Mouse (Mus musculus) layer of hippocampus, postnatal 10 days (tissue): Measurements from ENCODE around the gene Zfp661. TPM values are rescaled to one million over a fixed set of nuclear protein-coding genes. Genes with fewer than 3 reads are reported as not detected.
A peak's percentile ranks its signal among the peaks of the same experiment; 100 is the strongest.
"Not testable (repeated sequence)": the region's sequence is repeated elsewhere in the genome, so short reads cannot be mapped to it uniquely, and the experiment has no call there.

Source experiments
- DNase-seq, 2 experiments: peaks; one replicate each; pipeline ENCODE4 v3.0.0; 2021; ENCODE audit warnings: low spot score in 2 of 2
- long read RNA-seq: library from polyadenylated mRNA; stranded (forward); transcript quantifications from one replicate; pipeline ENCODE4 v2.0.0, GENCODE M21; 2023
- total RNA-seq, 2 experiments: library from RNA; stranded (reverse); gene quantifications; 2 replicates each; pipeline ENCODE4 v1.2.3; 2021

Zfp661 gene
- total RNA-seq: 1 to 10 TPM; 8.4 to 9.7 TPM
- long read RNA-seq, partial matches to known transcripts: 0 of 4 reads
- long read RNA-seq, other reads (novel, unspliced or antisense): 1 of 4 reads

DNA sequence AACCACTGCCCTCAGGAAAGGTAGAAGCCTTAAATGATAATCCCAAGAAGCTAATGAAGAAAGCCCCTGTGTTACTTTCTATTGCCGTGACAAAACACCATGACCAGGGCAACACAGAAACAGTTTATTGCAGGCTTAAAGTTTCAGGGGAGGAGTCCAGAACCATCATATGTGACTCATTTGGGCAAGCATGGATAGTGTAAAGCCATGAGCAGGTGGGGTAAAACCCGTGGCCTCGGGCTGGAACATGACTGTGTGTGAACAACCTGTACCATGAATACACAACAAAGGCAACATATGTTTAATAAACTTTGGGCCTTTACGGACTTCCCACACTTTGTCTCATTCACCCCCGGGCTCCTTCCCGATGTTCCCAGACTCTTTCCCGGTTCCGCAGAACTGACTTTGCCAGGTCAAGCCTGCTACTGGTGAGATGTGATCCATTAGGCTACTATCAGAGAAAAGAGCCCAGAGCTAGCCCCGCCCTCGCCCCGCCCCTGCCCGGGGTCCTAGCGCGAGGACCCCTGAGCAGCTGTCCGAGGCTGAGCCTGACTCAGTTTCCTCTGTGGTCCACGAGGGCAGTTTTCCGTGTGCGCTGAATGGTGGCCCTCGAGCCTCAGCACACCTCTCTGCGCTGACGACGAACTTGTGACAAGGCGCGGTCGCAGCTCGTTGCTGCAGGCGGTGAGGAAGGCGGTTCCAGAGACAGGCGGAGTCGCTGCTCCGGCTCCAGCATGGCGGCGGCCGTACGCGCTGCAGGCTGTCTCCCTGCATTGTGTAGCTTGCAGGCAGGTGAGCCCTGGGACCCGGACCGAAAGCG lies at the start of gene Zfp661, which contains the start of gene Mrps5:
Gene Zfp661, minus strand, starts transcription at position 401 of the 820 bp plus-strand sequence.
Gene Mrps5, plus strand, starts transcription at position 529 of the 820 bp plus-strand sequence.
- peak; percentile 82 to 85 for DNase-seq

DNA sequence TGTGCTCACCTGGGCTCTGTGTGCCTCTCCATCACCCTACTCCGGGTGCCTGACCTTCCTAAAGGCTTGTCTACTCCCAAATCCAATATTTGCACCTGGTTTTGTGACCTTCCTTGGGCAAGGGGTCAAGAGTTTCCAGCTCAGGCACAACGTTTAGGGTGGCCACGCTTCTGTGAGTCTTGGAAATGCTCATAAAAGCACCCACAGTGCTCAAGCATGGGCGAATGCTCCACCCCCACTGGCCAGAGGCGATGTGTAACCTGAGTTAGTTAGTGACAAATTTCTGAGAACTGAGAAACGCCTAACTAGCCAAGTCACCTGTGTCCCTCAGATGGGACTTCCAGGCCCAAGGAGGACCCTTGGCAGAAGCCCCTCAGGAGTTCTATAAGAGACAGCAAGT lies 48.7 kb upstream of the Zfp661 start:
- no peak for DNase-seq

DNA sequence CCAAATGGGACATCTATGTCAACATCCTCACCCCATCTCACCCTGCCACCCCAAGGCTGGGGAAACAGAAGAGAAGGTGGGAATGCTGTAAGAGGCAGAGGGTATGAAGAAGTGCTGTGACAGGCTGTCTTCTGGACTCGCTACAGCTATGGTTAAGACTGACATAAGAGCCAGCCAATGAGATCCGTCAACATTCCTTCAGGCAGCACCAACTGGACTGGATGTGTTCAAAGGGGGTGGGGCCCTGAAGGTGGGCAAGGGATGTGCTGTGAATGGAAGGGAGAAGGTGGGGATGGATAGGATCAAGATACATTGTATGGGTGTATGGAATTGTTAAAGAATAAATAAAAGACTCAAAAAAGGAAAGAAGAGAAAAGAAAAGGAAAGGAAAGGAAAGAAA lies 45.7 kb upstream of the Zfp661 start:
- DNase-seq: no peak

DNA sequence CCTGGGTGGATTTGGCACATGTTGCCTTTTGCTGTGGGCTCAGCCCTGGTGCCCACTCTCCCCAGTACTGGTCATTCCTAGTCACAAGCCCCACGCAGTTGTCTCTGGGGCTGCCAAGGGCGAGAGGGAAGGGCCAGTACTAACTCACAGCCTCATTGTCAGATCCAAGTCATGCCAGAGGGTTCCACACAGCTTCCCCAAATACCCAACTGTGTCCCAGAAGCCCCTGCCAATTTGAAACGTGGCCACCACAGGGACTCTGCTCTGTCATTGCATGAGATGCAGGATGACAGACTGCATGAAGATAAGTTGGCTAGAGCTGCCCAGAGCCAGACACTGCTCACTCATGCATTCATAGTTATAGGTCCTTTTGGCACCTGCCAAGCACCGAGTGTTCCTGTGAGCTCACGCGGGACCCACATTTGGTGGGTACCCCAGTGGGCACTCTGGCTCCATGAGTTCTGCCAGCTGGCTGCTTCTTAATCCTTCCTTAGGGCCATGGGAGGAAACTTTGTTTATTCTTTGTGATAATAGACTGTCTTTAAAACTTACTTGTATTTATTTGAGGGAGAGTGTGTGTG lies 41.2 kb upstream of the Zfp661 start:
- peak; percentile 68 to 72 for DNase-seq

DNA sequence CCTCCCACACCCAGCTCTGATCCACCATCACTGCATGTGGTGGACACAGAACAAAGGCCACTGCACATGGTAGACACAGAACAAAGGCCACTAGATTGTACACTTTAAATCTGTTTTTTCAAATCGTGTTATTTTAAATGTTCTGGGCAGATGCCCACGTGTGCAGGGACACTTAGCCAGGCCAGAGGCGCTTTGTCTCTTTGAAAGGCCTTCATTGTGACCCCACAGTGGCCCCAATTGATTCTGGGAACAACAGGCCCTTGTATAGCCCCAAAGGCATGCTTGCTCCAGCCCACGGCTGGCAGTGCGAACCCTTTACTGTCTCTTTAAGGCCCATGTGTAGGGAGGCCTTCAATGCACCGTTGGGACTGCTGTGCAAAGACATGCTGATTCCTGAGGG lies 40.5 kb upstream of the Zfp661 start:
- no peak for DNase-seq

DNA sequence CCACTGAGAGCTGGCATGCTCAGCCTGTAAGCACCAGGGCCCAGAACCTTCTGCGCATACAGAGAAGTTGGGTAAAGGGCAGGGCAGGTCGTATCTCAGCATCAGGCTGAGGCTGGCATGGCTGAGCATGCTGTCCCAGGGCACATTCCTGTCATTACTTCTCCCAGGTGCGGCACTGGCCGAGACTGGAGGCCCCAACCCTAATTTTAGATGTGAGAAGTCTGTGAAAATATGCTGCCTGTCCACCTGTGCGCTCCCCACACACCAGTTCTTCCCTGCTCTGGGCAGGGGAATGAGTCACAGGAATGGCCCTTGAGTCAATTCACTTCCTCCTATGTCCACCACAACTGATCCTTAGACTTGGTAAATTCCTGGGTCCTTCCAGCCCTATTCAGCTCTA lies 38.8 kb upstream of the Zfp661 start:
- no peak for DNase-seq

DNA sequence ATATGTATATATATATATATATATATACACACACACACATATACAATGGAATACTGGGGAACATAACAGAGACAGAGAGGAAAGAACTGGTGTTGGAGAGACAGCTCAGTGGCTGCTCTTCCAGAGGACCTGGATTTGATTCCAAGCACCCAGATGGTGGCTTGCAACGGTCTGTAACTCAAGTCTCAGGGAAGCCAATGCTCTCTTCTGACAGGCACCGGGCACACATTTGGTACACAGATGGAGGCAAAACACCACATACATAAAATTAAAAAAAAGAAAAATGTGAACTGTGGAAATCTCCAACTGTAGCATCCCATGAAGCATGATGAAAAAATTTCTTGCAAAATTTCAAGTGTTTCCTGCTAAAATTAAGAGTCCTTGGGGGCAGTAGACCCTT lies 37.9 kb upstream of the Zfp661 start:
- no peak for DNase-seq

DNA sequence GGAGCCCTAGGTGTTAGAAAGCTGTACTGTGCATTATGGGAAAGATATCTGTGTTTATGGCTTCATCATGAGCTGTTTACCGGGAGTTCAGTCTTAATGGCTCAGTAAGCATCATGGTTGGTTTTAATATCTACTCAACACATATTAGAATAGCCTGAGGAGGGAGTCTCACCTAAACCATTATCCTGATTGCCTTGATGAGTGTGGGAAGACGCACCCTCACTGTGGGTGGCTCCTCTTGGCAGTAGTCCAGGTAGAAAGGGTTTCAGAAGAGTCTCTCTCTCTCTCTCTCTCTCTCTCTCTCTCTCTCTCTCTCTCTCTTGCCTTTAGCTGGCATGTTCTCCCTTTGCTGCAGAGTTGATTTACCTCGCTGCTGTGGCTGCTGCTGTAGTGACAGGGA lies 35.2 kb upstream of the Zfp661 start:
- no peak for DNase-seq

DNA sequence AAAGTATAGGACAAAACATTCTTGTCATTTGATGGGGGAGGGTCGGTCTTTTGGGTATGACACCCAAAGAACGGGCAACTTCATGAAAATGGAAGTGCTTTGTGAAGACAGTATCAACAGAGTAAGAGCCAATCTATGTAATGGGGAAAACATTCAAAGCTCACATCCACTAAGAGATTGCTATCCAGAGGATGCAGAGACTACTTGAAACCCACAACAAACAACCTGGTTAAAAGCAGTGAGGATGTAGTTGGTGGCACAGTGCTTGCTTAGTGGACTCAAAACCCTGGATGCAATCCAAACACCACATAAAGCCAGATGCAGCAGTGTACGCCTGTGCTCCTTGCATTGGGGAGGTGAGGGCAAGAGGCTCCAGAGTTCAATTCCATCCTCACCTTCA lies 32.4 kb upstream of the Zfp661 start:
- DNase-seq: no peak

DNA sequence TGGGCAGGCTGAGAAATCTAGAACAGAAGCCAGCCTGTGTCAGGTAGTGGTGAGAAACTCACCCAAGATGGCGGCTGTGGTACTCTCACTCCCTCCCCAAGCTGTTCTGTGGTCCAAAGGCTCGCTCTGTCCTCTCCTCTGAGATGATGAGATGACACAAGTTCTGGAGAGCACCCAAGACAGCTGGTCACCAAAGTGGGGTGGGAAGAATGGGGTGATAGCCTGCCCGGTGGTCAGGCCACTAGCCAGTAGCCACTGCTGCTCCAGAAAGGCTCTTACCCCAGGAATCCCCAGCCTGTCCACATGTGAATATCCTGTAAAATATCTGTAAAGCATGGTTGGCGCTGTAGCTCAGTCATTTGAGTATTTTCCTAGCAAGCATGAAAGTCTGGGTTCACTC lies 25.4 kb upstream of the Zfp661 start:
- no peak for DNase-seq

DNA sequence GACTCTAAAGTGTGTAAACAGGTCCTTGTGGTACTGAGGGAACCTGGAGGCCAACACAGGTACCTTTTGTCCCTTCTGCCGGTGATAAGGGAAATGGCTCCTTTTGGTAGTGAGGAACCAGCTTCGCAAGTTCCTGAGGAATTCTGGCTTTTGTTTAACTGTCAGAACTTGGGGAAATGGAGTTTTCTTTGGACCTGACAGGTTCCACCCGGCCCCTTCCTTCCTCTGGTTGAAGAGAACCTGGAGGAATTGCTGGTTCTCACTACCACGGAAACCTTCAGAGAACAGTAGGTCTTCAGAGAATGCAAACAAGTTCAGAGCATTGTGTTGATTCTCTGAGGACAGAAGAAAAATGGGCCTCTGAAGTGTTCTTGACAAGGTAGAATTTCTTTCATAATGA lies 24.5 kb upstream of the Zfp661 start:
- DNase-seq: no peak

DNA sequence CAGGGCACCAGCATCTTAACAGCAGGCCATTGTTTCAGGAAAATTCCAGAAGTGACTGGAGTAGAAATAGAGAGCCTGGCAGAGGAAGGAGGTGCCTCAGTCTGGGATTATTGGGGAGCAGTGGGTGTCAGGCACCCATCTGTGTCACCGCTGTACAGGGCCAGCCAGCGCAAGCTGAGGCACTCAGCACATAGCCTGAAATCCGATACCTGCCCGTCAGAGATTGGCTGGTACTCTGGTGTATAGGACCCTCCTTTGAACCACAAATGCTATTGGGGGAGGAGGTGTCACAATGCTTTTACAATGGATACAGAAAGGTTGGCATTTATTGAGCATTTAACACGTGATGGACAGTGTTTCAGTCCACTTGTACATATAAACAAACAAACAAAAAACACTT lies 22.1 kb upstream of the Zfp661 start:
- DNase-seq: no peak

DNA sequence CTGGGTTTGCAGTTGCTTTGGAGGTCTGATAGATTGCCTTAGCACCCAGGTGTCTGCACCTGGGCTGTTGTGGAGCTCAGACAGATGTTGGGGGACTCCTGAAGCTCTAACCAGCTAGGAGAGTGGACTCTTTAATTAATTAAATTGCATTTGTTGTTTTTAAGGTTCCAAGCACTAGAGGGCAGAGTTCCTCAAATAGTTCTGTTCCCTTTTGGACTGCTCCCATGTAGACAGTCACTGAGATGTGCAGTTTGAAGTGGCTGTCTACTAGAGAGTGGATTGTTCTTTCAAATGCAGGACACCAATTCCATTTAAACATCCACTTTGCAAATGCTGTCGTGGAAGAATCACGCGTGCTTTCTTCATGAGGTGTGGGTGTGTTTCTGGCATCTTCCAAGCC lies 21.3 kb upstream of the Zfp661 start:
- no peak for DNase-seq

DNA sequence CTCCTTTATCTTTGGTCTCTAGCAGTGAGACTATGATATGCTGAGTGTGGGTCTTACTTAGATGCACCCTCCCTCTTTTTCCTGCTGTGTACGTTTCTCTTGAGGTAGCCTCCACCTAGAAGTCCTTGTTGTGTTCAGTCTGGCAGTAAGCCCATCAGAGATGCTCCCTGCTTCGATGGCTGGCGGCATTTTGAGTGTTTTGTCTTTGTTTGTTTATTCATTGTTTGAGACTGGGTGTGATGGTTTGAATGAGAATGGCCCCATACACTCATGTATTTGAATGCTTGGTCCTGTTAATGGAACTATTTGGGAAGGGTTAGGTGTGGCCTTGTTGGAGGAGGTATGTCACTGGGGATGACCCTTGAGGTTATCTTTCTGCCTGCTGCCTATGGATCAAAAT lies 18.3 kb upstream of the Zfp661 start:
- no peak for DNase-seq

DNA sequence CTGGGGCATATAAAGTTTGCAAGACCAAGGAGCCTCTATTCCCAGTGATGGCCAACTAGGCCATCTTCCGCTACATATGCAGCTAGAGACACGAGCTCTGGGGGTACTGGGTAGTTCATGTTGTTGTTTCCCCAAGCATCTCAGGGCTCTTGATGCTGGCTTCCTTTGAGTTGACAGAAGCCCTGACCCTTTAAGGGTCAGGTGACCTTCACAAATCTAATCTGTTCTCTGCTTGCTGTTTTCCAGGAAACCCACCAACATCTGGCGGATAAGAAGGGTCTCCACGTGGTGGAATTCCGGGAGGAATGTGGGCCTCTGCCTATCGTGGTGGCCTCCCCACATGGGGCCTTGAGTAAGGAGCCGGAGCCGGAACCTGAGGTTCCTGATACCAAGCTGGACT lies 16.5 kb upstream of the Zfp661 start:
- not testable (repeated sequence) for DNase-seq

DNA sequence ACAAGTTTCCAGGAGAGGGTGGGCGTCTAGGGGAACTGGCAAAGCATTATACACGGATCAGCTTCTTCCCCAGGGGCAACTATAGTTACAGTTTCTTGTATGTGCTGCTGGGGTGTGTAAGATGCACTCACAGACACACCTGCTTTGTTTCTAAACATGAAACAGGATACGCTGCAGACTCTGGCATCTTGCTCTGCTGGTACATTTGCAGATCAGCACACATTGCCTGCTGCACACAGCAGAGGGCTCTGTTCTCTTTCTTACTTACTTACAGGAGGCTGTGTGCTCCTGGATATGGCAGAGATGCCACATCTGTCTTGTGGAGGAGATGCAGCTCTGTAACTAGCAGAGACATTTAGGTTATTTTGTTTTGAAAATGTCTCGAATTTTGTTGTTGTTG lies 3.9 kb upstream of the Zfp661 start:
- no peak for DNase-seq

DNA sequence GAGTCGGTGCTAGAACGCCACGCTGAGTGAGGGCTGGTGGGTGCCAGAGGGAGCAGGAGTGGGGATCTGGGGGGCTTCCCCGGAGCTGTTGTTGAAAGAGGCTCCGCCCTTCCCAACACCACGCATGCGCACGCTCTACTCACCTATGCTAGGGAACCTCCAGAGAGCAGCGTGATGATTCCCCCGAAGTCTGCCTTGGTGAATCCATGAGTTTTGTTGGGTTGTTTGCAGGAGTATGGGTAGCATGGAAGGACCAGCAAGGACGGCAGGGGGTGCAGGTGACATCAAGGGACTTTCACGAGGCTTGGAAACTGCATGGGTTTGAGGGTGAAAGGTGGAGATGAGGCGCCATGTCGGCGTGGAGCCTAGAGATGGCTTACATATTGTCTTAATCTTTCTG lies 3.3 kb upstream of the Zfp661 start:
- DNase-seq: no peak

DNA sequence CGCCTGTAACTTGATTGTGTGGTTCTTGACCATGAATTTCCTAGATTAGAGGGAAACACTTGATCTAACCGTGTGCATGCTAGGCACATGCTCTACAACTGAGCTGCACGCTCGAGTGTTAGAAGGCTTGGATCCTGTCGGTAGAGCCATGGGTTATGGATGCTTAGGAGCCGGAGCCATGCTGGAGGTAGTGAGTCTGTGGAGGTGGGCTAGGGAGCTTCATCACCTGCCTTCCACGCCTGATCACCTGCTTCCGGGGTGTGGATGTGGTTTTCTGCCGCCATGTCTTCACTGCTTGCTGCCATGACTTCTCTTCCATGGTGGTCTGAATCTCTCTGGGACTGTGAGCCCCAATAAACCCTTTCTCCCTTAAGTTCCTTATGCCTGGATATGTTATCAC lies 2.0 kb upstream of the Zfp661 start:
- DNase-seq: no peak

DNA sequence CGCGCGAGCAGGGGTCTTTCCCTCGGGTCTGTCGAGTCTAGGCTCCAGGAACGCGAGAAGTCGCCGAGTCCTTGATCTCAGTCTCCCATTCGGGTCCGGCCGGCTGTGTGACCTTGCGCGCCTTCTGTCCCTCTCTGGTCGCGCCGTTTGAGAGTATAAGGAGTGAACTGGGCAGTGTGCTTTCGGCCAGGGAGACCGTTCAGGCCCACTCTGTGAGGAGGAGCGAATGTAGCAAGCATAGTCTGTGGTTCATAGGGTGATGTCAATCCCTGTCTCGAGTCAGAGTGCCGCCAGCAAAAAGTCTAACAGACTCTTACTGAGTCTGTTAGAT lies 585 bp upstream of the Zfp661 start:
- DNase-seq: no peak

DNA sequence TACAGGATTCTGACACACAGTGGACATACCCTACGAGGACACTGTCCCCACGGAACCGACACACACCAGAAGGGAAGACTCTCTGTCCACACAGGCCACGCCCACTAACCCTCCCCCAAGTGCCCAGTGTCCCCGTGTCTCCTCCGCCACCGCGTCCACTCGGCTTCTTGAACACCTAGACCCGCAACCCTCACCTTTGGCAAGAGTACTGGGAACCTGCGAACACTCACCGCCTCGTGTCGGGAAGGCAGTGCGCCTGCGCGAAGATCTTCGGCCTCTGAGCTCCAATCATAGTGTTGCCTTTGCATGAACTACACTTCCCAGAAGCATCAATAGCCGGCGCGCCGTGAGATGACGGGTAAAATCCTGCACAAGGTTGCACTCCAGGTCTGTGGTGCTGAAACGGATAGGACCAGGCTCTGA lies 2.4 kb downstream of the Zfp661 start:
- peak; percentile 89 to 94 for DNase-seq

DNA sequence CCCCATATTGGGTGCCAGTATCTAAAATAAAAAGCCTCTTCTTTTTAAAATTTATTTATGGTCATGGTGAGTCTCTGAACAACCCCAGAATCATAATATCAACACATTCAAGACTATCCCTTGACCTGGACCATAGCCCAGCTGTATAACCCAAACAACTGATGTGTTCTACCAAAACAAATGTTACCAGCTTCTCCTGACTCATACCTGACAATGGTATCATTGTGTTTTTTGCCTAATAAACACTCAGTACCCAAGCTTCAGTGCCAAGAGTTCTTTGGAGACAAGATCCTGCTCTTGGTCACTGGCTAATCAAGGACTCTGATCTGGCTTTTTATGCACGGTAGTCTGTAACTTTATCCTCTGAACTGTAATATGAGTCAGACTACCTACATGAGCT lies 13.6 kb downstream of the Zfp661 start:
- DNase-seq: no peak

DNA sequence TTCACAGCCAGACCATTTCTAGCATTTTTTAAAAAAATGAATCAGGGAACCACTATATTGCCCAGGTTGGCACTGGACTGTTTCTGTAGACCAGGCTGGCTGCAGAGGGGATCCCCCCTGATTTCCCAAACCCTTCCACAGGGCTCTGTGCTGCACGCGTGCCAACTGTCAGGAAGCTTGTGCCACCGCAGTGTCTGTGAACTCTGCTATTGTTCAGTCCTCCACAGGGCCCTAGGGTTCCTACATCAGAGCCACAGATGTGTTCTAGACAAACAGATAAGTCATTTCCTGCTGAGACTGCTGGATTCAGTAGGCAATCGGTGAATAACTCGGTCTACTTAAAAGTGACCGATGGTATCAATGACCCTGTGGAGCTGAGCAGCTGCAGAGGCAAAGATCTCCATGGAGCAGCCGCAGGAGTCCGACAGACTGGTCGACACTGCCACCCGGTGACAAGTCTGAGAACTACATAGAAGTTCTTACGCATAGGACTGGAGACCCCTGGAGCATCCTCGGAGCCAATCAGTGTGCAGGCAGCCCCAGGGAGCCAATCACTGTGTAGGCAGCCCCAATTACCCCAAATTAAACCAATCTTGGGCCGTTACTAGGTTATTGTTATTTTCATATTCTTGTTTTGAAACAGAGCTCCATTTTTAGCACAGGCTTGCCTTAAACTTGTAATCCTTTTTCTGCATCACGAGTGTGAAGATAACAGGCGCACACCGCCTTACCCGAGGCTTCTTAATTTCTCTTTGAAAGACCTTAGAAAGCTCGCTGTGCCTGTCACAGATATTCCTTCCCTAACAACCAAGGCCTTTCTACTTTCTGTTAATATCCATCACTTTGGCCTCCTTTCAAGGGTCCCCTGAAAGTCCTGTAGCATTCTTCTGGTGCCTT lies 27.6 kb downstream of the Zfp661 start:
- peak; percentile 98 for DNase-seq
